Mouse (Mus musculus): Measurements from ENCODE around the gene Ccdc124. TPM values are rescaled to one million over a fixed set of nuclear protein-coding genes. Genes with fewer than 3 reads are reported as not detected.

Ccdc124 gene
- 78.6 TPM for polyA plus RNA-seq (2017; shearing (Covaris generic))

GRCm38 (mm10) chr8:70873364-70873985, at the start of gene Ccdc124:
TSS of gene Ccdc124 (minus strand) at chr8:70873935.

DNA sequence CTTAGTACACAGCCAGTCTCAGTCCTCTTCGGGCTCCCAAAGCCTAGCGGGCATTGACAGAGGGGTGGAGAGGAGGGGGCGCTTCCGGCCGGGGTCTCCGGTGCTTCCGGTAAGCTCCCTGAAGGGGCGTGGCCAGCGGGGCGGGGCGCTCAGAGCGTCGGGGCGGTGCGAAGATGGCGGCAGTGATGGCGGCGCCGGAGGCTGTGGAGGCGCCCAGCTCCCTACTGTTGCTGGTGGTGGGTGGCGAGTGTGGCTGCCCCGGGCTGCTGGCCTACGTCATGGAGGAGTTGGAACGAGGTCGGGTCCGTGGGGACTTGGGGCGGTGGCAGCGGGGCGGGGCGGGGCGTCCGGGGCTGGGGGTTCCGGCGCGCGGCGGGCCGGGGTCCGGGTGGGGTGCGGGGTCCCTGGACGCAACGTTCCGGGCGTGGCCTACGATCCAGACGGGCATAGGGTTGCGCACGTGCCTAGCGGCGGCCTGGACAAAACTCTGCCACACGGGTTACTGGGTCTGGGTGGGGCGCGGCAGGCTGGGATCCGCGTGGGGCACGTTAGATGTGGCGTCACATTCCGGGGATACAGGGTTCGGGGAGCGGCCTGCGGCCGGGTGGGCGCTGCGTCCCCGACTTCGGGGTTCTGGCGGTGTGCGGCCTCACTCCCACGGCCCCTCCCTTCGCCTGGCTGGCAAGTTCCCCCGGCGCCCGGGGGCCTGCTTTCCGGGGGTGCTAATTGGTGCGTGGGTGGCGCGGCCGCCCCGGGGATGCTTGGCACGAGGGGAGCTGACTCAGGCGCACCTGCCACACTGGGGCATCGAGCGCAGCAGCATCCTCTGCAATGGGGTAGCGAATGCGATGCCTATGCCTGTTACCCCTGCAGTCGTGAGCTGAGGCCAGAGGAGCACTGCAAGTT, 32.3 kb upstream of the Ccdc124 start, which contains the start of gene Map1s:
TSS of gene Map1s (plus strand) at position 102 of the 906 bp plus-strand sequence.

GRCm38 (mm10) chr8:70897021-70897680, 23.4 kb upstream of the Ccdc124 start, which contains the start of gene Rpl18a:
TSS of gene Rpl18a (minus strand) at chr8:70897412.

GRCm38 (mm10) chr8:70892022-70892895, 18.5 kb upstream of the Ccdc124 start, which contains the start of gene Slc5a5:
TSS of gene Slc5a5 (minus strand) at chr8:70892757.

DNA sequence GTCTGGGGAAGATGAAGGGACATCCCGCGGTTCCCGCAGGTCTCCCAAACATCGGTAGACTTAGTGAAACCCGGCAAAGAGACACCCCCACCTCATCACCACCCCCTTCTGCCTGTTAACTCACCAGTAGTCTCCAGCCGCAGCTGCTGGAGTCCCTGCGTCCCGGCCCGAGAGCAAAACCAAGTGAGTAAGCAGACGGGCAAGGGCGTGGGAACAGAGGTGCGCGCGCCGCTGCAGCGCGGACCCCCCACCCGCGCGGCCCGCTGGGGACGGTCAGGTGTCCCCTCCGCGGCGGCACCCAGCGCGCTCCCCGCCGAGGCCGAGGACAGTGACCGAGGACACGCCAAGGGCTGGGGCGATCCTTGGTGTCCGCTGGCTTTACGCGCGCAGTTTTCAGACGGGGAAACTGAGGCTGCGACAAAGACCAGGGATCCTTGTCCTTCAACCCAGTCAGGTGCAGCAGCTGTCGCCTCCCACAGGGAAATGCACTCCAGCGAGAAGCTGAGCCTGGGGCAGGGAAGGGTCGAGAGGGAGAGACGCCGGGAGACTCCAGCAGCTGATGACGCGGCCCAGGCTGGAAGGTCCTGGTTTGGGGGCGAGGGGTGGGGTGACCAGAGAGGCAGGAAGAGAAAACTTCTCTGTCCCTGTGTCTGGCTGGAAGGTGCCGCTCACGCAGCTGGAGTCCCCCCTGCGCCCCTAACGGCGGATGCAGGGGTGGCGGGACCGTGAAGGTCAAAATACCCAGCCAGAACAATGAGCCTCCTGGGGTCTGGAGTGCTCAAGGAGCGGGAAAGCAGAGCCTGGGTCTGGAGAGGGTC, 10.7 kb downstream of the Ccdc124 start, which contains the start of gene Kcnn1:
TSS of gene Kcnn1 (minus strand) at position 435 of the 818 bp plus-strand sequence.

GRCm38 (mm10) chr8:70839408-70840351, 34.1 kb downstream of the Ccdc124 start, which contains the start of gene Arrdc2:
TSS of gene Arrdc2 (minus strand) at chr8:70839720.

Other genes with a start within 250 kb of the Ccdc124 start
- not detected for gene Gdf15, start 241.5 kb downstream of the Ccdc124 start, polyA plus RNA-seq (2017; shearing (Covaris generic))
- 9.7 TPM for gene Pgpep1, start 213.5 kb downstream of the Ccdc124 start, polyA plus RNA-seq (2017; shearing (Covaris generic))
- gene Lsm4, start 200.7 kb downstream of the Ccdc124 start, polyA plus RNA-seq (2017; shearing (Covaris generic)) = 259 TPM
- 12.8 TPM for gene Jund, start 175.0 kb downstream of the Ccdc124 start, polyA plus RNA-seq (2017; shearing (Covaris generic))
- gene Iqcn, start 170.5 kb downstream of the Ccdc124 start, polyA plus RNA-seq (2017; shearing (Covaris generic)) = 0.07 TPM
- gene Gm3336, start 155.4 kb downstream of the Ccdc124 start, polyA plus RNA-seq (2017; shearing (Covaris generic)) = not detected
- gene Pde4c, start 150.2 kb downstream of the Ccdc124 start, polyA plus RNA-seq (2017; shearing (Covaris generic)) = 0.41 TPM
- gene Rab3a, start 119.3 kb downstream of the Ccdc124 start, polyA plus RNA-seq (2017; shearing (Covaris generic)) = 9.9 TPM
- 9.6 TPM for gene Mpv17l2, start 113.0 kb downstream of the Ccdc124 start, polyA plus RNA-seq (2017; shearing (Covaris generic))
- gene Pik3r2, start 97.2 kb downstream of the Ccdc124 start, polyA plus RNA-seq (2017; shearing (Covaris generic)) = 17.0 TPM
- 49.0 TPM for gene Mast3, start 68.9 kb downstream of the Ccdc124 start, polyA plus RNA-seq (2017; shearing (Covaris generic))
- gene Il12rb1, start 65.5 kb downstream of the Ccdc124 start, polyA plus RNA-seq (2017; shearing (Covaris generic)) = 49.0 TPM
- gene Arrdc2, start 34.2 kb downstream of the Ccdc124 start, polyA plus RNA-seq (2017; shearing (Covaris generic)) = 2.3 TPM
- gene Kcnn1, start 10.7 kb downstream of the Ccdc124 start, polyA plus RNA-seq (2017; shearing (Covaris generic)) = not detected
- not detected for gene Slc5a5, start 18.8 kb upstream of the Ccdc124 start, polyA plus RNA-seq (2017; shearing (Covaris generic))
- gene Rpl18a, start 23.5 kb upstream of the Ccdc124 start, polyA plus RNA-seq (2017; shearing (Covaris generic)) = 8,122 TPM
- gene Map1s, start 32.0 kb upstream of the Ccdc124 start, polyA plus RNA-seq (2017; shearing (Covaris generic)) = 26.4 TPM